Mouse (Mus musculus): ENCODE measurements around the gene Macrod2.

Gene Macrod2

DNA sequence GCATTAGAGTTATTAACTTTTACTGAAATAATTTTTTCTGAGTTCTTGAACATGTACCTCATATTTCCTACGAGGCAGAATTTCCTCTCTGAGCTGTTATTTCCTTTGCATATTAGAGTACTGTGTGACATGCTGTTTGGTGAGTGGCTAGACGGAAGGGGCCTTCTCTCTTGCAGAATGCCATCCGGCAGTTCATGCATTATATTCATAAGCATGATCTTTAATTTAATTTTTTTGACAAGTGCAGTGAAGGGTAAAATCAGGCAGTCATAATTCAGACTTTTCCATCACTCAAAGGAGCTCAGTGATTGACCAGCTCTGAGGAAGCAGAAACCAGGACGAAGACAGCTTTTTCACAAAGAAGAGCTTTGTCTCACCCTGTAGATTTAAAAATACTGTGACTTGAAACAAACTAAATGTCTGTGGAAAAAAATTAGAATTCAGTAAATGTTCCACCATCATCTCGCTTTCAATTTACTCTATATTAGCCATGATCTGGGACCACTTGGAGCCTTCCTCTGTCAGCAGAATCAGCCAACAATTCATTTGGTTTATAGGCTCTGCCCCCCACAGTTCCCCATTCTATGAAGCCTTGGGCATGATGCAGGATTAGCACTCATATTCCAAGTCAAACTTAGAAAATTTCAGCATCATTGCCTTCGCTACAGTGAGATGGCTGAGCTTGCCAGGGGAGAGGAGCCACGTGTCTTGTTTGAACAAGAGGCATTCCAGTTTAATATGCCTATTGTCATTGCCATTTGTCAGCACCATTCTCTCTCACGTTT is 1827.2 kb downstream of the Macrod2 start:
- DNase-seq (ENCODE audit: low spot score in 2 of 2): no peak

DNA sequence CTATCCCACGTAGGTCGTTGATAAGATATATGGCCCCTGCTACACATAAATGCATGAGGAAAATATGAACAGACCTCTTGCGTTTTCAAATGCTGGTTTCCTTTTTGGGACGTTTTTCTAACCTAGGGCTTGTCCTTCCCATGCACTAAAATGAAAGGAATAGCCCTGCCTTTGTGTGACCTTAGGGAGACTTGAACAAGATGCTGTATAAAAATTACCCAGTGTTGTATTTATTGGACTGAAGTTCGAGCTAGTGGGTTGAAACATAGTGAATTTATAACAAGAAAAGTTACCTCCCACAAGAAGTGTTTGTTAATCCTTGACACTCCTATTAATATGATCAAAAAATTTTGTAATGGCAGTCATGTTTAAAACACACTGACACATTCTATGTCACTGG is 1827.8 kb downstream of the Macrod2 start:
- DNase-seq (ENCODE audit: low spot score in 2 of 2): no peak

DNA sequence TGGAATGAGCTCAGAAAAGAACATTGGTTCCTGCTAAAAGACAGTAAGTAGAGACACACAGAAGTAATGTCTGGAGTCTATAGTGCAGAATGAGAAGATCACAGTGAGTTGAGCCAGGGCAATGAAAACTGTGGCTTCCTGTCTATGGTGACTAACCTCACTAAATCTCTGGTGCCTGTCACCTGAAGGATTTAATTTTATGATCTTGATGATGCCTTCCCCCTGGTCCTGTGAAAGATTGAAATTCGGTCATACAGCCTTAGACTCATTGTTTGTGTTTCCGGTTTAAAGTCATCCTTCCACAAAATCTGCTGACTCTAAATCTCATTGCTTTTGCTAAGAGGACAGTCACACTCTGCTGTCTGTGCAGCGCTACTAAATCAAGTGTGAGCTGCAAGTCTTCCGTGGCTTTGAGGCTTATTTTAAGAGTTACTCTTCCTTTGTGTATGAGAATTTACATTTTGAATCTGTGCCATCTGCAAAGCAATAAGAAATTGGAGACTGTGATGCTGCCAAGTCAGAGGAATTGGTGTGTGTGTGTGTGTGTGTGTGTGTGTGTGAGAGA is 1836.0 kb downstream of the Macrod2 start:
- no peak for DNase-seq (ENCODE audit: low spot score in 2 of 2)

DNA sequence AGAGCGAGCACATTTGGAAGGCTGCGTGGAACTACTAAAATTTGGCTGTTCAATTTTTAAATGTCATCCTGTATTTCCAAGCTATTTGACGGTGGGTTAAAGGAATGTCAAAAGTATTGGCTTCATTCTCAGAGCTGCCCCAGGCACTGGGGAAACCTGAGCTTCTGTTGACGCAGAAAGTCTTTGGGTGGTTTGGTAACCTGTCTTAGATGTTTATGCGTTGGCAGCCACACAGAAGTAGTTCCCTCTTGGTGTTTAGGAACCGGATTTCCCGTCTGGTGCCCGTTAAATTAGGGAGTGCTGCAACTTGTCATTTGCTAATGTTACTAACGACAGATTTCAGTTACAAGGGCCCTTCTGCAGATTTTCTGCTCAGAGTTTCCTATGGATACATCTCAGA is 1837.7 kb downstream of the Macrod2 start:
- DNase-seq (ENCODE audit: low spot score in 2 of 2): no peak

DNA sequence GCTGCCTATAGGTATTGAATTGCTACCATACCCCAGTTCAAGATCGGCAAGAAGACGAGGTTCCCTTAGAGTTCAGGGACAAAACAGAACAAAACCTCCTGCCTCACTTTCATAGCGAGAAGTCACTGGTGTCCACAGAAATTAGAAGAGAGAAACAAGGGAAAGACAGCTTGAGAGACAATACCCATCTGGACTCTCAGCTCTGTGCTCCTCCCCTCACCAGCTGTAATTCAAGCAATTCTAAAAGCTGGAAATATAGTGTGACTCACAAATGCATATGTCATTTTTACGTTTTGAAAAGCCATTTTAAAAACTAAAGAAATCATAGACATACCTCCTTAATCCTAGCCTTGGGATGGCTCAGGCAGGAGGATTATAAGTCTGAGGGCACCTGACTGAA is 1848.4 kb downstream of the Macrod2 start:
- no peak for DNase-seq (ENCODE audit: low spot score in 2 of 2)

DNA sequence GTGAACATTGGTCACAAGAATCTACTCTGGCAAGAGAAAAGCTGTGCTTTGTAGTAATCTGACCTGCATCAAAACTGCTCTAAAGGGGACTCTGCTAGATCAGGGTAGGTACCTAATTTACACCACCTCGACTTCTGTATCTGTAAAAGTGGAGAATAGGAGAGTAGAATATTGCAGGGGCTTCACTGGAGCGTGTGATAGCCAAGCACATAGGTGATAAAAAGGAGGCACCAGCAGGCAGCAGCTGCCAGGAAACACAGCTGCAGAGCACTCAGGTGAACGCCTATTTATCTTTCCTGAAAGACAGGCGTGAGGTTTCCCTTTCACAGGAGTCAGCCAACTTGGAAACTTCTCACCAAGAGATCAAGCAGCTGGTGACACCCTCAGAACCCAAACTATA is 1855.3 kb downstream of the Macrod2 start:
- DNase-seq (ENCODE audit: low spot score in 2 of 2): no peak

DNA sequence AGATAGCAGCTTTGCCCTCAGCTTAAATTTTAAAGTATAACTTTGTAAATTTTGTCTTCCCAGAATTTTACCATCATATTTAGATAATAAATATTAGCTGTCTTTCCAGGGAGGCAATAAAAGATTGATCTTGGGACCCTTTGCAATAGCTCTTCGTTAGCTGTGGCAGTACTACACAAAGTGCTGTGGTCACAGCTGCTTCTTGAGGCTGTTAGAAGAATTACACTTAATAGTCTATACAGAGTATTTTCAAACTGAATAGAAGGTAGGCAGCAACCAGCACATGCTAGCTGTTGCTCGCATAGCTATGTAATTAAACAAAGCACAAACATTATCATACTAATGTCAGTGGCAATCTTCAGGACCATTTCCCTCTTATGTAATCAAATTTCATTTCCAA is 1856.4 kb downstream of the Macrod2 start:
- no peak for DNase-seq (ENCODE audit: low spot score in 2 of 2)

DNA sequence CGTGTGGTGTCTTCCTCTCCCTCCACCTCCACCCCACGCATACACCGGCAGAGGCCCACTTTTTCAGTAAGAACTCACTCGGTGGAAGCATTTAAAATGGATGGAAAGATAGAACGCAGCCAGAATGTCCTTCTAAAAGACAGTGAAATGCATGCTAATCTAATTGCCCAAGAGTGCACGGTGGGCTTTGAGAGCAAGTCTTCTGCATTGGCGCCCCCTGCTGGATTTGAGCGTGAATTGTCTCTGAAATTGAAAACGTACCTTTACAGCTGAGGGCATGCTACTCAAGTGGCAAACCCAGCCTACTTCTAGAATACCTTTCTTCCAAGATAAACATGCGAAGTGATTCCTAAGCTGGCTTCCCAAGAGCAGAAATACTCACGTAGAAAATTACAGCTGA is 1858.8 kb downstream of the Macrod2 start:
- DNase-seq (ENCODE audit: low spot score in 2 of 2): peak; percentile 72 to 85

DNA sequence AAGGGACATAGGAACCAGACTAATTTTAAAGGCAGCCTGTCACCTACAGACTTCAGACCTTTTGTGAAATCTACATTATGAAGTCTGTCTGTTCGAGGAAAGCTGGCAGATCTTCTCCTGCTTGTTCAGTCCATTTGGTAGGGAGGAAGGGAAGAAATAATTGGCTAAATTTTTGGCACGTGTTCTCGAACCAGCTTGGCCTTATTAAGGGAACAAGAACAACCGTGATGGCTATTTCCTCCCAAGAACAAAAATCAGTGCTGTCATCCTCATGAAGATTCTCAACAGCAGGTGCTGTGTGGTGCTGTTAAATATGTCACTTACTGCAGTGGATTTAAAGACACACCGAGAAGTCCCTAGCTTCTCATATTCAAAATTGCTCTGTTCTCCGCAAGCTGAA is 1859.5 kb downstream of the Macrod2 start:
- DNase-seq (ENCODE audit: low spot score in 2 of 2): no peak

DNA sequence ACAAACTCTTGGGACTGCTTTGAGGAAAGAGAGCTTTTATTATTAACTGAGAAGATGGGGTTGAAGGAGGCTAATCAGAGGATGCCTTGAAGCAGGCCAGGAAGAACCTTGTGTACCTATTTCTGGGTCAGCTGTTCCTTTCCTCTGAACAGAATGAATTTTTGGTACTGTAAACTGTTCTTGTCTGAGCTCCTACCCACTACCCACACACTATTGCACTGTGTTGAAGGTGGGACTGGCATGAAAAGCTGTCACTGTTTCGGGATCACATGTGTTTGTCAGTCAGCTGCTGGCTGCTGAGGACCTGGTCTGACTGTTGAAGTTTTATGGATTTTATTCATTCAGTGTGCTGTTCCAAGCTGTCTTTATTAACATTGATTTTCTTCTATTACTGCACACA is 1862.4 kb downstream of the Macrod2 start:
- no peak for DNase-seq (ENCODE audit: low spot score in 2 of 2)

DNA sequence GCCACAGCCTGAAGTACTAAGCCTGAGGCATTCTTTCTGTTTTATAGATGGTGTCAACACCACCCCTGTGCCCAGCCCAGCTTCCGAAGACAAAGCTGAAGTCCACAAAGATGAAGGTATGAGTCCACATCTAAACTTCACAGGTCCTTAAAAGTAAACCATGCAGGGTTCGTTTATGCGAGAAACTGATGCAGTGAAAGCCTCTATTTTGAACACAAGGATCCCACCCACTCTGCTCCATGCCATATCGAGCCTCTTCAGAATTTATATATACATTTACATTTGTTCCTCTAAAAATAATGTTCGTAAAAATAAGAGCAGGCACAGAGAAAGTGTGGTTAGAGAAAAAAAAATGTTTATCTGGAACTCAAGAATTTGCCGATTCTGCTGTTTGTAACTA is 1865.9 kb downstream of the Macrod2 start:
- DNase-seq (ENCODE audit: low spot score in 2 of 2): no peak

DNA sequence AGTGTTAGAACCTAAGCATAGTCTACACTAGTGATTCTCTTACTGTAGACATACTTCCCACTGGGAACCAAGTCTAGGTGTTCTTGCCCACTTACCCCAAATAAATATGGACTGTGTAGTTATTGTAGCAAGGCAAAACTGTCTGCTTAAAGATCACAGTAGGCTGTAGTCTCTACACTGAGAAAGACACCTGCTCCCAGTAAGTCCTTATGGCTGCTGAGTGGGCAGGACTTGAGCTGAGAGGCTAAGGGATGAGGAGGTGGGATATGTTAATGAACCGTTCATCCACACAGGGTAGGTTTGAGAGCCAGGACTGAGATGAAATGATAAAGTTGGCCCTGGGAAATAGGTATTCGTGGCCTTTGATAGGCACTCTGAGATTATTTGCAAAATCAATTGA is 1869.6 kb downstream of the Macrod2 start:
- no peak for DNase-seq (ENCODE audit: low spot score in 2 of 2)

DNA sequence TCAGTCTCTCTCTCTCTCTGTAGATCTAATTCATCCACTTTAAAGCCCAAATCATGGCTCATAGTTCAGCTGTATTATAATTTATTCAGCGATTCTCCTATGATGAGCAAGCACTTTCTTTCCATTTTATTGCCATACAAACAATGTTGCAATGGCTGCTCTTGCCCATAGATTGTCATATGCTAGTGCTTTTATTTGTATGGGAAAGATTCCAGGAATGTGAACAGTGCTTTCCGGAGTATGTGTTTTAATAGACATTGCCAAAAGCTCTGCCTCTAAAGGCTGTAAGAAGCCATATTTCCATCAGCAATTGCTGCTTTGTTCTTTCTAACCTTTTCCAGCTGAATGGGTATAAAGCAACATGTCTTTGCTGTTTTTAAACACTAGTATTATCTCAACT is 1872.7 kb downstream of the Macrod2 start:
- DNase-seq (ENCODE audit: low spot score in 2 of 2): no peak

DNA sequence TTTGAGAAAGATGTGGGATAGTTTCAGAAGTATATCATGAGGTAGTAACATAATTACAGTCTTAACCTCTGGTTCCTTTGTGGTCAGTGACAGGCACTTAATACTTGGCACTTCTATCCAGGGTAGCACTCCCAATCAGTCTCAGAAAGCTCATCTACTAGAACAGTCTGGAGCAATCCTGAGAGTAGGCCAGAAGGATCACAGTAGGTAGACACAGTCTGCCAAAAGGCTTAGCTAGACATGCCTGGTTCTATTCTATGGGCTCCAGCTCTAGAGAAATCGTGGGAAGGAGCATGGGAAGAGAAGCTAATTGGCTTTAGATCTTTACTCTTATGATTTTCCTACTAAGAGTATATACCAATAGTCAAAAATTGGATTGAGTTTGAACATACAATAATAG is 1891.7 kb downstream of the Macrod2 start:
- no peak for DNase-seq (ENCODE audit: low spot score in 2 of 2)

DNA sequence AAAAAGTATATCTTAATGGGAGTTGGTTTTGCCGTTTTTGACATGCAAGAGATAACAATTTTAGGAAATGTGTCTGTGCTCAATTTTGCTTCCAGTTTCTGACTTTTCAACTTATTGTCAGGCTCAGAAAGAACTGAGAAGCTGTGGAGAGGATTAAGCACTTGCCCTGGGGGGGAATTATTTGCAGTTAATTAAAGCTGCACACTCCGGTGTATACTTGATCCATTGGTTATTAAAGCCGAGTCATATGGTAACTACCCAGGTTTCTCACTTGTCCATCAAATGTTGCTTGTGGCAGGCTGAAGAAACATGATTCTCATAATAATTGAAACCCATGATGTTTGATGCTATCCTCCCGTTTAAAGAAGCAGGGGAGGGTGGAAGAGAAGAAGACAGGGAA is 1899.7 kb downstream of the Macrod2 start:
- no peak for DNase-seq (ENCODE audit: low spot score in 2 of 2)

DNA sequence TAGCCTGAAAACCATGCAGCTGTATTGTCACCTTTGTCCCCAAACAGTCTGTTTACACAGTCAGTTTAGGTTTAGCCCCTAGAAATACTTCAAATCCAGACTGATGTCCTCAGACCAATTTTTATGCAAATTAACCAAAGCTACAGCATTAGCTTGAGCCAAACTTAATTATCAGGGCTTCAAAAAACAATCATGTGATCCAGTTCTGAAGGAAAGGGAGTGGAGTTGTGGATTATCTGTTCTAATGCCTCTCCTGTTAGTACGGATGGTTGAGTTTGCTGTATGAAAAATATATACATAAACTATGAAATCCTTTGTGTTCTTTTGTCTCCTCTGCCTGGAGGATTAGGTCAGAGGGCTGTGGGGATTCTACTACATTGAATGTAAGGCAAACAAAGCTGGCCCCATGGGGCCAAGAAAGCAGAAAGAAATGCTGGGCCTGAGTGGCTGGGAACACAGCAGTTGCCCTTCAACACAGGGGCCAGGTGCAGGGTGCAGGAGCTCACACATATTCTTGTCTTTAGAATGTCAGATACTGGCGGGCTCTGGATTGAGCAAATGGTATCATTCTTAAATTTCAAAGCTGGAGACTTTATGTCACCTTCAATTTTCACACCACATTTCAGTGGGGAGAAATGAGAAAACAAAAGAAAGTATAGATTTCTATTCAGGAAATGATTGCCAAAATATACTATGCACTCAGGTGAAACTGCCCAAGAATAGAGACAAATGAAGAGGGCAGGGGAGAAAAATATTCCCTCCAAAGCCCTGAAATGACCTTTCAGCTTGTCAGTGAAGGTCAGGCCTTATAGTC is 1908.2 kb downstream of the Macrod2 start:
- DNase-seq (ENCODE audit: low spot score in 2 of 2): no peak

DNA sequence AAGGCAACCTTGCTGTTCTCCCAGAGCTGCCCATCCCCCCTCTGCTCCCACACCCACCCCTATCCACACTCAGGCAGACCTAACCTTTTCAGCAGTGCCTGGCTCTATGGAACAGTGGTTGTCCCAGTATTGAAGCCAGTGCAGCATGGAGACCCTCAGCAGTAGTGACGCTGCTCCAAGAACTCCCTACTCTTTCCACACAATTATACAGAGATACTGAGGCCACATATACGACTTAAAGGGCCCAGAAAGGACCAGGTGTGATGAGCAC is 1908.7 kb downstream of the Macrod2 start:
- DNase-seq (ENCODE audit: low spot score in 2 of 2): no peak

DNA sequence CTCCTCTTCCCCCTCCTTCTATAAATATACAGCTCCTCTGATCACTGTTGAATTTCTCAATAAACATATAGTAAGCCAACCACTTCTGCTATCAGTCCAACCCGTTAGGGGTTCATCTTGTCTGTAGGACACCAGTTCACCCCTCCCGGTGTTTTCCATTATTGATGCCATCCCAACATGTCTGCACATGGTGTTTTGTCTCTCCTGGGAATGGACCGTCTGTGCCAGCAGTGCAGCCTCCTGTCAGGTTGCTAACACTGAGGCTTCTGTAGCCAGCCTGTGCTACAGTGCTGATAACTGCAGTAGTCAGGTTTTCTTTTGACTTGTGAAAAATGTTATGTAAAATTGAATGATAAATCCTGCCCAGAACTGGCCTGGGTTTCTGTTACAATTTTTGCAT is 1928.0 kb downstream of the Macrod2 start:
- DNase-seq (ENCODE audit: low spot score in 2 of 2): no peak

DNA sequence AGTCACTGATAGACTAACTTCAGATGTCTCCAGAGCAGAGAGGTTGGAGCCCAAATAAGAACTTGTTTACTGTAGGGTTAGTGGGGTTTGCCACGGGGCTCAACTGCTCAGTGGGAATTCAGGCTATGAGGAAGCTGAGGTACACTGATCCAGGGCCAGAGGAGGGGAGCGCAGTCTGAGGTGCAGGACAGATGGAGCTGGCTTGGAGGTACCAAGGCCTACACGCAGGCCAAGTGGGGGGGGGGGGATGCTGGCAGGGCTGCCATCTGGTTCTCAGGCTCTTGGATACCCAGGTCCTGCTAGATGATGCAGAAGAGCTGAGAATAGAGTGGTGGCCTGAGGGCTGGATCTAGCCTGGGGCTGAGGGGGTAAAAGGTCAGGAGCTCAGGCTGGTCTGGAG is 1931.6 kb downstream of the Macrod2 start:
- no peak for DNase-seq (ENCODE audit: low spot score in 2 of 2)

DNA sequence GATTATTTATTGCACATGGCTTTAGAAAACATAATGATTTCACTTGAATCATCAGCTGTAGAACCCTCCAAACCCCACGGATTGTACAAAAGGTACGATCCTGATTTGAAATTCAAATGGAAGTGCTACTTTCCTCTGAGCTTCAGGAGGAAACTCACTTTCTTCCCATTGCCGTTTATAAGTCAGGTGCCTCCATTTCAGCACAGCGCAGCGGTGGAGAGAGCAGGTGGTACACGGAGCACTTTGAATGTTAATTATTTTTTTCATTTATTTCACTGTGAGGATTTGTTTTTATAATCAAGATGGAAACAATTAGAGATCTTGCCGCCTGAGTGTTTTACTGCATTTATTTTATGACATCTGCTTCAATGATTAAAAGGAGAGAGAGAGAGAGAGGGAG is 1934.7 kb downstream of the Macrod2 start:
- no peak for DNase-seq (ENCODE audit: low spot score in 2 of 2)

DNA sequence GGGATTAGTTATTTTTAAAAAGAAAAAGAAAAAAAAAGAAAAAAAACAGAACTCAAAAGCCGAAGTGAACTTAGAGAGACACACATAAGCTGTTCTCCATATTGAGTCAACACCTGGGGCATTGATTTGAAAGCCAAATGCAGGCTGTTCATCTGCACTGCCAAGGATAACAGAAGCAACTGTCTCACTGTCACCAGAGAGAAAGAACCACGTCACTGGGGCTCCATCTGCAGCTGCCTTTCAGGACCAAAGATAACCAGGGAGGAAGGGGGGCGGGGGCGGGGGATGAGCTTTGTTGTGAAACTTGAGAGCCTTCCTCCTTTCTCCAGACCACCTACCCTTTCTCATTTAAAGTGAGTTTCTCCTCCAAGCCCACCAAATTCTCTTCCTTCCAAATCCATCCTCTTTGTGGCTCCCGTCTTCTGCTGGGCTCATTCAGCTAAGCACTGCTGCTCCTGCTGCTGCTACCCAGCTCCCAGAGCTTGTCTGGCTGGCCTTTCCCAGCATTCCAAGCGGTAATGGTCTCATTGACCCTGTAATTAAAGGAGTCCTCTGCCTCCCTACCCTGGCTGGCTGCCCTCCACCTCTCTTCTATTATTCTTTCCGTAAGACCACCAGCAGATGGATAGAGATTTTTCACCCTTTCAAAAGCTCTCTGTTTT is 1939.5 kb downstream of the Macrod2 start:
- no peak for DNase-seq (ENCODE audit: low spot score in 2 of 2)

DNA sequence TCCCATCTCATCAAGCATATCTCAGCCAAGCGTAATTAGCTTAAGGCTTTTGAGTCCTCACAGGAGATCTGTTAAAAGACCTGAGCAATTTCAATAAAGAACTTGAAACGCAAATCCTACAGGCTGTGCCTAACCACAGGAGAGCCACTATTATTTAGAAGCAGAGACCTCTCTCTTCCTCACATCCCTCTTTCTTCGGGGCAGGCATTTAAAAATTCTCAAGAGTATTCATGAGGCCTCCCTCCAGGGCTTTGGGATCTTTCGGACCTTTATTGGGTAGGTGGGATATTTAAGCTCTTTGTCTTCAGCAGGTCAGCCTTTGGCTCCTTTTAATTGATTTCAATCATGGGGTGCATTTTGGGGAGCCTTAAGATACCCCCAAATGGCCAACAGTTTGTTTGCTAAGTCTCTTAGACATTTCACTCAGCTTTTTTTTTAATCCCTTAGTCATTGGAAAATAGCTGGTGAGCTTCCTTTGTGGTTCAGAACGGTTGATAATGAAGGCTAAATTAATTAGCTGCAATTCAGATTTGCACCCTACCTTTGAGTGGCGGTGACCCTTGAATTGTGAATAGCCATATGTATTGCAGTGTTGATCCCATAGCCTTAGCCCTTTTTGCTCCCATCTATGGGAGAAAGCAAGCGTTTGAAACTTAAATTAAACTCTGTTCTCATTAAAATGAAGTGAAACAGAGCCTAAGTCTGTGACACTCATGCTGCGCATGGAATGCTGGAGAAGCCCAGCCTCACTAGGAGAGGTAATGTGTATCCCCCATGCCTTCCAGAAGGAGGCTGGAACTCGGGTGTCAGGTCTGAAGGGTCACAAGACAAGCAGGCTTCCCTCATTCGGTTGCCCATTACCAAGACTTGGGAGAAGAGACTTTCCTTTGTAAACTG is 1940.2 kb downstream of the Macrod2 start:
- no peak for DNase-seq (ENCODE audit: low spot score in 2 of 2)

Measured in frontal cortex, postnatal 25 days (tissue).